Mouse (Mus musculus) urinary bladder, postnatal 25 days (tissue): ENCODE measurements at regions not wholly inside any gene's neighbourhood (a gene's known extent, or its start where the extent isn't known, plus 50 kb on each side); places are given as distances from the start of the nearest gene placed in this dataset.

Source experiments
- DNase-seq: peaks from one replicate; pipeline ENCODE4 v3.0.0; 2022; ENCODE audit warnings: low spot score

- DNase-seq = no peak
Measured at GRCm38 (mm10) chr1:71837764-71838163, 184.8 kb upstream of the Fn1 start.

- DNase-seq = peak; percentile 24
Measured at GRCm38 (mm10) chr1:71837039-71837648, 184.1 kb upstream of the Fn1 start.

- no peak for DNase-seq
Measured at GRCm38 (mm10) chr1:71830379-71830778, 177.4 kb upstream of the Fn1 start.

- DNase-seq = no peak
Measured at GRCm38 (mm10) chr1:71824410-71824809, 171.4 kb upstream of the Fn1 start.

- no peak for DNase-seq
Measured at GRCm38 (mm10) chr1:71822123-71822522, 169.1 kb upstream of the Fn1 start.

GRCm38 (mm10) chr1:71821099-71821498 is 168.1 kb upstream of the Fn1 start:
- no peak for DNase-seq

- no peak for DNase-seq
Measured at GRCm38 (mm10) chr1:71816306-71816705, 163.3 kb upstream of the Fn1 start.

GRCm38 (mm10) chr1:71814141-71814540 is 161.1 kb upstream of the Fn1 start:
- no peak for DNase-seq

- DNase-seq = no peak
Measured at GRCm38 (mm10) chr1:71812171-71812695, 159.2 kb upstream of the Fn1 start.

GRCm38 (mm10) chr1:71811196-71811788 is 158.3 kb upstream of the Fn1 start:
- no peak for DNase-seq

- DNase-seq = no peak
Measured at GRCm38 (mm10) chr1:71808005-71808404, 155.0 kb upstream of the Fn1 start.

GRCm38 (mm10) chr1:71807586-71807985 is 154.6 kb upstream of the Fn1 start:
- DNase-seq = no peak

- DNase-seq = no peak
Measured at GRCm38 (mm10) chr1:71801283-71802066, 148.5 kb upstream of the Fn1 start.

GRCm38 (mm10) chr1:71800581-71800980 is 147.6 kb upstream of the Fn1 start:
- DNase-seq = no peak

GRCm38 (mm10) chr1:71798636-71799035 is 145.6 kb upstream of the Fn1 start:
- no peak for DNase-seq

- DNase-seq = no peak
Measured at GRCm38 (mm10) chr1:71788408-71788807, 135.4 kb upstream of the Fn1 start.

- no peak for DNase-seq
Measured at GRCm38 (mm10) chr1:71784880-71785279, 131.9 kb upstream of the Fn1 start.

GRCm38 (mm10) chr1:71778292-71778691 is 125.3 kb upstream of the Fn1 start:
- DNase-seq = no peak

GRCm38 (mm10) chr1:71775865-71776501 is 123.0 kb upstream of the Fn1 start:
- DNase-seq = no peak

- DNase-seq = no peak
Measured at GRCm38 (mm10) chr1:71772526-71772925, 119.5 kb upstream of the Fn1 start.

- DNase-seq = no peak
Measured at GRCm38 (mm10) chr1:71771798-71772197, 118.8 kb upstream of the Fn1 start.

- no peak for DNase-seq
Measured at GRCm38 (mm10) chr1:71769595-71769994, 116.6 kb upstream of the Fn1 start.

GRCm38 (mm10) chr1:71767705-71768104 is 114.7 kb upstream of the Fn1 start:
- DNase-seq = no peak
